Mouse (Mus musculus) frontal cortex, postnatal 14 days (tissue): Measurements from ENCODE around the gene Eno2.
"Not testable (repeated sequence)": the region's sequence is repeated elsewhere in the genome, so short reads cannot be mapped to it uniquely, and the experiment has no call there.

Experiments used
- DNase-seq, 2 experiments: peaks; one replicate each; pipeline ENCODE4 v3.0.0; 2022; ENCODE audit warnings: low spot score in 2 of 2

The Eno2 gene

GRCm38 (mm10) chr6:124805341-124806321, 36.2 kb upstream of the Eno2 start:
- DNase-seq, result peak; percentile 95

- DNase-seq, result no peak
Measured at GRCm38 (mm10) chr6:124804341-124804740, 34.9 kb upstream of the Eno2 start.

- DNase-seq, result not testable (repeated sequence)
Measured at GRCm38 (mm10) chr6:124803691-124804090, 34.2 kb upstream of the Eno2 start.

GRCm38 (mm10) chr6:124803061-124803460, 33.6 kb upstream of the Eno2 start:
- DNase-seq, result no peak

- DNase-seq, result not testable (repeated sequence)
Measured at GRCm38 (mm10) chr6:124802400-124802799, 32.9 kb upstream of the Eno2 start.

GRCm38 (mm10) chr6:124796200-124796599, 26.7 kb upstream of the Eno2 start:
- no peak for DNase-seq

- no peak for DNase-seq
Measured at GRCm38 (mm10) chr6:124795781-124796180, 26.3 kb upstream of the Eno2 start.

- DNase-seq, result no peak
Measured at GRCm38 (mm10) chr6:124791911-124792310, 22.4 kb upstream of the Eno2 start.

GRCm38 (mm10) chr6:124790121-124790520, 20.6 kb upstream of the Eno2 start:
- no peak for DNase-seq

GRCm38 (mm10) chr6:124789519-124789918, 20.0 kb upstream of the Eno2 start:
- no peak for DNase-seq

- no peak for DNase-seq
Measured at GRCm38 (mm10) chr6:124787722-124788121, 18.2 kb upstream of the Eno2 start.

- no peak for DNase-seq
Measured at GRCm38 (mm10) chr6:124786756-124787420, 17.4 kb upstream of the Eno2 start.

- DNase-seq, result no peak
Measured at GRCm38 (mm10) chr6:124782436-124782835, 13.0 kb upstream of the Eno2 start.

- no peak for DNase-seq
Measured at GRCm38 (mm10) chr6:124780917-124781316, 11.4 kb upstream of the Eno2 start.

GRCm38 (mm10) chr6:124779984-124780416, 10.5 kb upstream of the Eno2 start:
- DNase-seq, result no peak

GRCm38 (mm10) chr6:124779222-124779983, 9.9 kb upstream of the Eno2 start, which contains the start of gene Lrrc23:
Gene Lrrc23, minus strand, starts transcription at chr6:124779727.
- DNase-seq, result no peak

GRCm38 (mm10) chr6:124770511-124770910, 1.0 kb upstream of the Eno2 start:
- no peak for DNase-seq

GRCm38 (mm10) chr6:124770013-124770412, 540 bp upstream of the Eno2 start:
- DNase-seq, result no peak

GRCm38 (mm10) chr6:124768704-124769044, 799 bp downstream of the Eno2 start:
- DNase-seq, result no peak

- no peak for DNase-seq
Measured at GRCm38 (mm10) chr6:124767920-124768703, 1.4 kb downstream of the Eno2 start.

- DNase-seq, result no peak
Measured at GRCm38 (mm10) chr6:124767536-124767919, 1.9 kb downstream of the Eno2 start.
